Mouse (Mus musculus) lung, adult 2 months (tissue): ENCODE data around the gene Tead1.

ENCODE experiments used
- CTCF ChIP-seq: fragments of 200-500 bp; IDR thresholded peaks from 2 replicates; pipeline ENCODE4 v1.5.1; 2011; ENCODE audit warnings: mild to moderate bottlenecking, low read length, control low read depth; ENCODE audit not compliant: insufficient read depth
- POLR2A ChIP-seq: fragments of 200-500 bp; IDR thresholded peaks from 2 replicates; pipeline ENCODE4 v1.6.1; 2011; ENCODE audit warnings: low read depth, mild to moderate bottlenecking, control low read depth, low read length, borderline replicate concordance; ENCODE audit errors: extremely low read depth

DNA sequence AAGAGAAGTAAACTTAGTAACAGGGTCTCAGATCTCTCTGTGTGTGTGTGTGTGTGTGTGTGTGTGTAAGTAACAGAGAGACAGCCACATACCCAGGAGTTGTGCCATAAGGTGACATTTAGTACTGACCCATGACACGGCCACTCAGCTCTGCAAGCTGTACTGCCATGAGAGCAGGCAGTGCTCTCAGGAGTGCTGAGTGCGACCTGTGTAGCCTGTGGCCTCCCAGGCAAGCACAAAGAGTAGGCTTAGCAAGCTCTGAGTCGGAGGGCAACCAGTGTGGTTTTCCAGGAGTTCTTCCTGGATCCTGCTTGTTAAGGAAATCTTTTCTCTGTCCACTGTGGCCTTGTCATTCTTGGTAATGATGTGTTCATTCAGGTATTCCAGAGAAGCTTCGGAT lies 154.0 kb downstream of the Tead1 start:
- TF ChIP-seq CTCF = no peak
- no peak for TF ChIP-seq POLR2A
